Mouse (Mus musculus) adrenal gland, postnatal 4 days (tissue): ENCODE results near the gene Flot1. TPM values are rescaled to one million over a fixed set of nuclear protein-coding genes. Genes with fewer than 3 reads are reported as not detected.

Experiments used
- DNase-seq, 2 experiments: peaks; one replicate each; pipeline ENCODE4 v3.0.0; 2021 to 2022; ENCODE audit warnings: low spot score in 2 of 2, mixed read lengths in 2 of 2
- microRNA-seq: library from miRNA; unstranded; fragments of <30 nt; microRNA quantifications from one replicate; pipeline ENCODE4 v1.2.0, GENCODE M21; 2021
- total RNA-seq, 2 experiments: library from RNA; stranded (reverse); gene quantifications; 2 replicates each; pipeline ENCODE4 v1.2.3; 2021

Gene Flot1
- total RNA-seq, 2 experiments from 2014 or later = 70.9 to 72.5 TPM

DNA sequence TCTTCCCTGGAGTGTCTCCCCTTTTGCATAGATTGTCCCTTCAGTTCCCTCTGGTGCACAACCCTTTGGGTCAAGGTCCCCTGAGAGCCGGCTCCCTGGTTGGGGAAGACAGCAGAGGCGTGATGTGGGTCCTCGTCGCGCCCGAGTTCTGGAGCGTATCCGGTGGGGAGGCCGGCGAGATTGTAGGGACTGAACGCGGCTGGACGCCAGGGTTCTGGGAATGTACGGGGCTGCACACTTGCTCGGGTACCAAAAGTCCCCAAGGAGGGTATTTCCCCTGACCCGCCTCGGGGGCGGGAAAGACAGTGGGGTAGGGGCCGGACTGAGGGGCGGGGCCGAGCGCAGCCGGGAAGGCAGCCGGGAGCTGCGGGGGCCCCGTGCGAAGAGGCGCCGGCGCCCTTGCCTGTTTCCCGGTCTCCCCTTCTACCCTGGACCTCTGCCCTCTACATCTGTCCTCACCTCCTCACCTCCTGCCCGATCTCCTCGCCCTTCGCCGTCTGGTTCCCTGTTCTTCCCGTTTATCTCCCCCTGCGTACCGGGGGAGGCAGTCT, 43.3 kb downstream of the Flot1 start:
- peak in 1 of 2 experiments; percentile 51 for DNase-seq

DNA sequence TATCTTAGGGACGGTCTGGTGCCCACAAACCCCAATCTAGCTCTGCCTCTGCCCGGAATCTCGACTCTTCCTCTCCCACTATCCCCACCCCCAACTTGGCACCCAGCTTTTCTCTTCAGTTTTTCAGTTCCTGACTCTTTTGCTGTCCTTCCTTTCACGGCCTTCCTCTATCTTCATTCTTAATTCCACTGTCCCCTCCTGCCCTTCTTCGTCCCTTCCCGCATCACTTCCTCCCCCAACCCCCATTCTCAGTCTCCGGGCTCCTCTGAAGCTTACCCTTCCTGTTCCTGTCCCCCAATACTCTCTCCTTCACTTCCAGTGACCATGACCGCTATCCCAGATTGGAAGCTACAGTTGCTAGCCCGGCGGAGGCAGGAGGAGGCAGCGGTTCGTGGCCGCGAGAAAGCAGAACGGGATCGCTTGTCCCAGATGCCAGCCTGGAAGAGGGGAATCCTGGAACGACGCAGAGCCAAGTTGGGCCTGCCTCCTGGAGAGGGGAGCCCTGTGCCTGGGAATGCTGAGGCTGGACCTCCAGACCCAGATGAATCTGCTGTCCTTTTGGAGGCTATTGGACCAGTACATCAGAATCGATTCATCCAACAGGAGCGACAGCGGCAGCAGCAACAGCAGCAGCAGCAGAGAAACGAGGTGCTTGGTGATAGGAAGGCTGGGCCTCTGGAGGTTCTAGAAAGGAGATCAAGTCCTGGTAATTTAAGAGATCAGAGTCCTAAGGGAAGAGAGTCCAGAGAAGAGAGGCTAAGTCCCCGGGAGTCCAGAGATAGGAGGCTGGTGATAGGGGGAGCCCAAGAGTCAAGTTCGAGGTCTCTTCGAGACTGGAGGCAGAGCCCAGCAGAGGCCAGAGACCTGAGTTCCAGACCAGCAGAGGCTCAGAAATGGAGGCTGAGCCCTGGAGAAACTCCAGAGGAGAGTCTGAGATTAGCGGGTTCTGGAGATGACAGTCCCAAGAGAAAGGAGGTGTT, 44.2 kb downstream of the Flot1 start:
- DNase-seq = no peak

DNA sequence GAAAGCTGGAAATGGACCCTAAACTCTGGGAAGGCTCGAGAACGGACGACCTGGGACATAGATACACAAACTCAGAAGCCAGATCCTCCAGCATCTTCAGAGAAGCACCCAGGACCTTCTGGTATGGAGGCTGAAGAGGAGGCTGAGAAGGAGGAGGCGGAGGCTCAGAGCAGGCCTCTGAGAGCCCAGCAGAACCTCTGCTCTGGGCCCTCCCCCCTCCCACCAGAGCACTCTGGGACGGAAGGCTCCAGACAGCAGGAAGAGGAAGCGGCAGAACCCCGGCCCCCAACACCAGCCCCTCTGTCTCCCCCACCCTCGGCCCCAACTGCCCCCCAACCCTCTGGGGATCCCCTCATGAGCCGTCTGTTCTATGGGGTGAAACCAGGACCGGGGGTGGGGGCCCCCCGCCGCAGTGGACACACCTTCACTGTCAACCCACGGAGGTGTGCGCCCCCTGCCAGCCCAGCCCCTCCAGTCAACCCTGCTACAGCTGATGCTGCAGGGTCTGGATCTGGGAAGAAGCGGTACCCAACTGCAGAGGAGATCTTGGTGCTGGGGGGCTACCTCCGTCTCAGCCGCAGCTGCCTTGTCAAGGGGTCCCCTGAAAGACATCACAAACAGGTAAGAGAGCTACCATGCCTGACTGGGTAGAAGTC, 45.3 kb downstream of the Flot1 start:
- DNase-seq = no peak

DNA sequence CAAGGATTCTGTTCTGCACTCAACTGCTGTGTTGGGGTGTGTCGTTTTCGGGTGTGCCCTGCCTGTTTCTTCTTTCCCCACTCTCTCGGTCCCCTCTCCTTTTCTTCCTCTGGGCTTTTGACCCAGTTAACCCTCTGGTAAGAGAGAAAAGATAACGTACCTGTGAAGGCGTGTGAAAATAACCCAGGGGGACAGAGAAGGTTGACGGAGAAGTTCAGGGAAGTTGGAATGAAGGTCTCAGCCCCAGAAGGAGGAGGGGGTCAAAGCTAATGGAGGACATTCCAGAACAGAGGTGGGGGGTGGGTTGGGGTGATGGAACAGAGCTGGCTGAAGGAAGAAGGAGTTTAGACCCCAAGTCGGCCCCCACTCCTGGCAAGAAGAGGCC, 45.9 kb downstream of the Flot1 start:
- no peak for DNase-seq

DNA sequence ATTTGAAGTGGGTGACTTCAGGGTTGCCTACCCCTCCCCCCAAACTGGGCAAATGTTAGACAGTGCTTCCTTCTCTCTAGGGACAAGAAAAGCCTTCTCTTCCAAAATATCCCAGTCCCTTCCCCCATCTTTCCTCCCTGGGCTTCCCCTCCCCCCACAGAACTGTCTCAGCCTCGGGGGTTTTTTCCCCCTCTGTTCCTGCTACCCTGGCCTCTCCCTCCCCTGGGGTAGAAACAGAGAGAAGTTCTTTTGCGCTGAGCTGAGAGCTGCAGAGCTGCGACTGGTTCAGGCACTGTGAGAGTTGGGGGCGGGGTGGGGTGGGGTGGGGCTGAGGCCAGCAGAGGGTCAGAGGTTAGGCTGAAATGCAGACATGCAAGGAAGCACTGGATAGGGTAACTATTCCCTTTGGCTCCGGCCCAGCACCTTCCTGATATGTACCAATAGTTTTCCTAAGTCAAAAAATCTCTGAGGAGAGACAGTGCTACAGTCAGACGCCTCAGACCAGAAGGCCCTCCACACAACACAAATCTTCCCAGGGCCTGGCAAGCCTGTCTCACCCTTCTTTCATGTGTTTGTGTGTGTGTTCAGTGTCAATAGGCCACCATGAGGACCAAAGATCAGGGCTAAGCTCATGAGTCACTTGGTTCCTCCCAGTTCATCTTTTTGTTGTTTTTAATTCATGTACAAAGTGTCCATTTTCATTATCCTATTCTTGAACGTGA, 46.5 kb downstream of the Flot1 start:
- DNase-seq = no peak

DNA sequence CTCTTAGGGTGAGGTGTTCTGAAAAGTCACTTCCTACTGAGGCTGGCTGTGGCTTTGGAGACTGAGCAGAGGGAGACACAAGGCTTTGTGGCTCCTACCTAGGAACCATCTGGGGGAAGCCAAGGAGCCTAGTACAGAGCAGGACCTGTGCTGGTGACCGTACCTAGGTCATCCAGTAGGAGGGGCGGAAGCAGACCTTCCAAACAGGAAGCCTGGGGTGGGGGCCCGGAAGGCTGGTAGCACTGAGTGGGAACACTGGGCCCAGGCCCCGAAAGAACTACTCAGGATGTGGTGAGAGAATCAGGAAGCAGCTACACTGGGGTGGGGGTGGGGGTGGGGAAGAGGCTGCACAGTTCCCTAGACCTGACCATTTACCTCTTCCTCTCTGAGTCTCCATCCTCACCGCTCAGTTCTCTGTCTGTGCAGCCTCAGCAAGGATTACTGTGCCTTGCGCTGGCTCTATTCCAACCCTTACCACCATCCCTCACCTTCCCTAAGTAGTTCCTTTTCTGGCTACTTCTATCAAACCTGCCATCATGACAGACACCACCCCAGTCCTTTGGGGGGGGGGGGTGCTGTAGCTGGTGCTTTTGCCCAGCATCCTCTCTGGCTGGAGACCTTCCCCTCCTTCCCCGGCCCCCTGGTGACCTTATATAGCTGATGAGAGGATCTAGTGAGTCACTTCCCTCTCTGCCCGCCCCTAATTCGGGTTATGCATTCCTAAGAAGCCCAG, 47.3 kb downstream of the Flot1 start:
- no peak for DNase-seq

DNA sequence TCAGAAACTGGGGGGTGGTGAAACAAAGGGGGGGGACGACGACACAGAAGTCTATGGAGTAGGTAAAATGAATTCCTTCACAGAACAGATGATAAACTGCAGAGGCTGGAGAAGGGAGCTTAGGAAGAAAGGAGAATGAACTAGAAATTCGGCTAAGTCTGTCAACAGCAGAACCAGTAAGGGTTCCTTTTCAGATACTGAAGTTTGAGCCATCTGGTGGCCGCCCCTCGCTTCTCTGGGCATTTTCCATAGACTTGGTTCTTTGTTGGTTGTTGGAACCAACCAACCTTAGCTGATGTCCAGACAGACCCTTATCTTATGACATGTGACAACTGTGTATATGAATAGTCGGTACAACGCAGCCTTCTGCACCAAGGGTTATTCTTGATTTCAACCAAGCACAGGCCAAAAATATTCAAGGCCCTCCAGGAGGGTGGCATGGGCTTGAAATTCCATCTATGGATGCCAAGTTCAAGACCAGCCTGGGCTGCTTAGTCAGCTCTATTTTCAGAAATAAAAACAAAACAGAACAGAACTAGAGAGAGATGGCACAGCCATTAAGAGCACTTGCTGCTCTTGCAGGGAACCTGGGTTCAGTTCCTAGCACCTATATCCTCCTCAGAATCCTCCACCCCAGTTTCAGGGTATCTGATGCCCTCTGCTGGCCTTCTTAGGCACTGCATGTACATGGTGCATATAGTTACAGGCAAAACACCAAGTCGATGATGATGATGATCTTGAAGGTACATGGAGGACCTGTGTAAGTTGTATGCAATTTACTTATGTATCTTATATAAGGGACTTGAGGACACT, 48.1 kb downstream of the Flot1 start:
- DNase-seq = no peak

GRCm38 (mm10) chr17:35873774-35874519, 50.9 kb downstream of the Flot1 start:
- DNase-seq = peak; percentile 83 to 86

- no peak for DNase-seq
Measured at GRCm38 (mm10) chr17:35874721-35875120, 51.7 kb downstream of the Flot1 start.

GRCm38 (mm10) chr17:35879245-35880057, 56.4 kb downstream of the Flot1 start, which contains the start of gene Dhx16:
Gene Dhx16, plus strand, starts transcription at chr17:35879819.
- DNase-seq = peak; percentile 74 to 87

Small RNAs within 50 kb of the gene (microRNA-seq; reads per million reads assigned to microRNA genes)
- not detected for gene Gm28033

Other genes with a start within 250 kb of the Flot1 start
- not detected for gene Sfta2, start 221.7 kb upstream of the Flot1 start, total RNA-seq
- gene Gm9573, start 196.6 kb upstream of the Flot1 start, total RNA-seq = not detected
- under 1 TPM in 1 of 2 experiments, not detected in 1; 0.11 TPM for gene Mucl3, start 179.5 kb upstream of the Flot1 start, total RNA-seq
- 10 to 100 TPM; 57.7 to 61.0 TPM for gene Vars2, start 155.6 kb upstream of the Flot1 start, total RNA-seq
- gene Gtf2h4, start 149.5 kb upstream of the Flot1 start, total RNA-seq = 10 to 100 TPM; 30.1 to 31.4 TPM
- 10 to 100 TPM; 55.9 to 65.9 TPM for gene Ddr1, start 118.6 kb upstream of the Flot1 start, total RNA-seq
- 10 to 100 TPM; 11.3 to 14.9 TPM for gene Ier3, start 1.5 kb upstream of the Flot1 start, total RNA-seq
- 100 to 1,000 TPM; 553 to 648 TPM for gene Tubb5, start 15.1 kb downstream of the Flot1 start, total RNA-seq
- gene Mdc1, start 18.3 kb downstream of the Flot1 start, total RNA-seq = 10 to 100 TPM; 28.2 to 35.6 TPM
- 10 to 100 TPM; 25.8 to 27.1 TPM for gene Nrm, start 38.1 kb downstream of the Flot1 start, total RNA-seq
- 10 to 100 TPM; 40.7 to 46.6 TPM for gene Ppp1r18, start 42.4 kb downstream of the Flot1 start, total RNA-seq
- 10 to 100 TPM; 44.4 to 52.3 TPM for gene Dhx16, start 56.6 kb downstream of the Flot1 start, total RNA-seq
- 10 to 100 TPM; 34.4 to 34.5 TPM for gene 2310061I04Rik, start 74.2 kb downstream of the Flot1 start, total RNA-seq
- 10 to 100 TPM; 46.3 to 50.3 TPM for gene Atat1, start 86.8 kb downstream of the Flot1 start, total RNA-seq
- gene Mrps18b, start 93.2 kb downstream of the Flot1 start, total RNA-seq = 10 to 100 TPM; 77.3 to 83.2 TPM
- gene Ppp1r10, start 93.2 kb downstream of the Flot1 start, total RNA-seq = 10 to 100 TPM; 89.8 to 96.6 TPM
- 100 to 1,000 TPM in 1 of 2 experiments, 10 to 100 TPM in 1; 96.2 to 107 TPM for gene Abcf1, start 146.5 kb downstream of the Flot1 start, total RNA-seq
- gene Gnl1, start 156.6 kb downstream of the Flot1 start, total RNA-seq = 10 to 100 TPM; 61.1 to 64.2 TPM
- 10 to 100 TPM; 40.9 to 44.2 TPM for gene Prr3, start 157.0 kb downstream of the Flot1 start, total RNA-seq
- 1 to 10 TPM; 2.5 to 3.3 TPM for gene H2-T24, start 197.3 kb downstream of the Flot1 start, total RNA-seq
- 10 to 100 TPM; 33.9 to 55.1 TPM for gene H2-T23, start 209.6 kb downstream of the Flot1 start, total RNA-seq
- 10 to 100 TPM; 22.1 to 22.9 TPM for gene H2-T22, start 219.5 kb downstream of the Flot1 start, total RNA-seq
- under 1 TPM in 1 of 2 experiments, not detected in 1; 0.17 TPM for gene Gm6034, start 219.7 kb downstream of the Flot1 start, total RNA-seq
- 1 to 10 TPM; 1.4 to 1.7 TPM for gene Gm11127, start 235.1 kb downstream of the Flot1 start, total RNA-seq